Mouse (Mus musculus) forebrain, embryonic 11.5 days (tissue): ENCODE measurements around the gene 3110082I17Rik. TPM values are rescaled to one million over a fixed set of nuclear protein-coding genes. Genes with fewer than 3 reads are reported as not detected.

Experiments
- ATAC-seq: fragments of 200-750 bp; cut with Nextera tagmentation; replicated peaks from 2 replicates; pipeline ENCODE4 v1.8.0; 2017; ENCODE audit warnings: moderate TSS enrichment; ENCODE audit not compliant: low FRiP score
- DNase-seq: peaks from one replicate; pipeline ENCODE4 v3.0.0-alpha.2; 2017; ENCODE audit warnings: low spot score
- H3K27ac ChIP-seq: fragments of 300-500 bp; sonication (generic); 2 replicates; pipeline ENCODE4 v1.5.1; 2014; ENCODE audit warnings: low read depth, low read length
- H3K27me3 ChIP-seq: fragments of 300-500 bp; sonication (generic); 2 replicates; pipeline ENCODE4 v1.6.1; 2014; ENCODE audit warnings: mild to moderate bottlenecking, low read length, mixed read lengths; ENCODE audit not compliant: control insufficient read depth, insufficient read depth
- H3K36me3 ChIP-seq: fragments of 300-500 bp; sonication (generic); 2 replicates; pipeline ENCODE4 v1.6.1; 2014; ENCODE audit warnings: mild to moderate bottlenecking, low read length, moderate library complexity, mixed read lengths; ENCODE audit not compliant: control insufficient read depth, insufficient read depth
- H3K4me1 ChIP-seq: fragments of 300-500 bp; sonication (generic); replicated peaks from 2 replicates; pipeline ENCODE4 v1.6.1; 2014; ENCODE audit warnings: low read length, mixed read lengths; ENCODE audit not compliant: control insufficient read depth, insufficient read depth
- H3K4me2 ChIP-seq: fragments of 300-500 bp; sonication (generic); 2 replicates; pipeline ENCODE4 v1.6.1; 2014; ENCODE audit warnings: low read depth, mild to moderate bottlenecking, low read length, moderate library complexity, mixed read lengths; ENCODE audit not compliant: severe bottlenecking
- H3K4me3 ChIP-seq: fragments of 300-500 bp; sonication (generic); 2 replicates; pipeline ENCODE4 v1.5.1; 2014; ENCODE audit warnings: low read depth, low read length
- H3K9ac ChIP-seq: fragments of 300-500 bp; sonication (generic); 2 replicates; pipeline ENCODE4 v1.6.1; 2014; ENCODE audit warnings: low read length
- H3K9me3 ChIP-seq: fragments of 300-500 bp; sonication (generic); 2 replicates; pipeline ENCODE4 v1.6.1; 2016; ENCODE audit warnings: low read length, mixed read lengths; ENCODE audit not compliant: control insufficient read depth
- WGBS: fragments of 180-500 bp; shearing (Covaris S2); extraction: QIAGEN DNeasy Blood & Tissue Kit; methylation state at CpG from one replicate; pipeline ENCODE4 v1.1.7; 2014; 5-methylcytosine and 5-hydroxymethylcytosine counted together
- polyA plus RNA-seq: library from polyadenylated mRNA; unstranded; fragments of >200 nt; fragmentation: Nextera tagmentation; extraction: Ambion mirVana; gene quantifications from 2 replicates; pipeline ENCODE4 v1.2.1, GENCODE M21; 2014

The 3110082I17Rik gene
- polyA plus RNA-seq, 1 experiment from 2014 or later, result 38.5 TPM

DNA sequence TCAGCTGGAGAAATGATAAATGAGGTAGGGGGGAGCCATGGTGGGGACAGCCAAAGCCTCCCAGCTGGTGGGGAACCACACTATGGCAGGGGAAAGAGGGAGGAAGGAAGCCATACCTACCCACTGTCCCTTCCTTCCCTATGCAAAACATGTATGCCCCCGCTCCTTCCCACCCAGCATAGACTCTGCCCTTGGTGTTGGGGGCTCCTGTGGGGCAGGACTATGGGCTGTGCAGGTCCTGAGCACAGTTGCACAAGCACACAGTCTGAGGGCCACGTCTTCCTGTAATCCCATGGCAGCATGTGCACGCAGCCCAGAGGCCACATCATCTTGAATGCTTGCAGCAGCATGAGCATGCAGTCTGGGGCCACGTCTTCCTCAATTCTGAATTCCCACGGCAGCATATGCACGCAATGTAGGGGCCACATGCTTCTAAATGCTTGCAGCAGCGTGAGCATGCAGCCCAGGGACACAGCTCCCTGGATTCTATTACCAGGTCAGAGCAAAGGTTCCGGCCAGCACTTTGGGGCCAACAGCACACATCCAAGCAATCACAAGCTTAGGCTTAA lies 56.6 kb downstream of the 3110082I17Rik start:
- Histone ChIP-seq H3K27ac (no peak overlapping the region), H3K4me1 (no peaks in the 10 kb centered on the region), H3K4me3 (no peak overlapping the region), H3K36me3 (no peaks in the 10 kb centered on the region), H3K9me3 (no peaks in the 10 kb centered on the region), H3K27me3 (no peaks in the 10 kb centered on the region), H3K9ac (no peak overlapping the region), H3K4me2 (no peak overlapping the region)
- ATAC-seq (no peak), DNase-seq (no peak)
- WGBS, result 87% methylated on average over 8 of the region's 8 CpGs

GRCm38 (mm10) chr5:139402106-139402505 lies 58.2 kb downstream of the 3110082I17Rik start:
- Histone ChIP-seq H3K9ac (no peak overlapping the region), H3K4me1 (no peaks in the 10 kb centered on the region), H3K9me3 (no peaks in the 10 kb centered on the region), H3K4me3 (no peak overlapping the region), H3K36me3 (no peaks in the 10 kb centered on the region), H3K27ac (no peak overlapping the region), H3K27me3 (no peaks in the 10 kb centered on the region), H3K4me2 (no peak overlapping the region)
- DNase-seq, result no peak
- ATAC-seq, result no peak
- WGBS, result 88% methylated on average over 2 of the region's 2 CpGs

GRCm38 (mm10) chr5:139399991-139400390 lies 60.3 kb downstream of the 3110082I17Rik start:
- no peak overlapping the region for H3K4me3 ChIP-seq
- no peak for ATAC-seq
- 95% methylated on average over 14 of the region's 14 CpGs for WGBS

GRCm38 (mm10) chr5:139398786-139399185 lies 61.5 kb downstream of the 3110082I17Rik start:
- Histone ChIP-seq H3K9me3 (no peaks in the 10 kb centered on the region), H3K36me3 (no peaks in the 10 kb centered on the region), H3K4me3 (no peak overlapping the region), H3K27me3 (no peaks in the 10 kb centered on the region), H3K9ac (no peak overlapping the region), H3K4me2 (no peak overlapping the region), H3K27ac (no peak overlapping the region), H3K4me1 (no peaks in the 10 kb centered on the region)
- 88% methylated on average over 5 of the region's 5 CpGs for WGBS
- no peak for DNase-seq
- no peak for ATAC-seq

More at GRCm38 (mm10) chr5:139399991-139400390, 60.3 kb downstream of the 3110082I17Rik start:
- H3K9ac ChIP-seq, result no peak overlapping the region
- no peaks in the 10 kb centered on the region for H3K27me3 ChIP-seq
- H3K4me1 ChIP-seq, result no peaks in the 10 kb centered on the region
- no peaks in the 10 kb centered on the region for H3K9me3 ChIP-seq
- DNase-seq, result no peak
- no peak overlapping the region for H3K4me2 ChIP-seq
- no peaks in the 10 kb centered on the region for H3K36me3 ChIP-seq
- no peak overlapping the region for H3K27ac ChIP-seq

DNA sequence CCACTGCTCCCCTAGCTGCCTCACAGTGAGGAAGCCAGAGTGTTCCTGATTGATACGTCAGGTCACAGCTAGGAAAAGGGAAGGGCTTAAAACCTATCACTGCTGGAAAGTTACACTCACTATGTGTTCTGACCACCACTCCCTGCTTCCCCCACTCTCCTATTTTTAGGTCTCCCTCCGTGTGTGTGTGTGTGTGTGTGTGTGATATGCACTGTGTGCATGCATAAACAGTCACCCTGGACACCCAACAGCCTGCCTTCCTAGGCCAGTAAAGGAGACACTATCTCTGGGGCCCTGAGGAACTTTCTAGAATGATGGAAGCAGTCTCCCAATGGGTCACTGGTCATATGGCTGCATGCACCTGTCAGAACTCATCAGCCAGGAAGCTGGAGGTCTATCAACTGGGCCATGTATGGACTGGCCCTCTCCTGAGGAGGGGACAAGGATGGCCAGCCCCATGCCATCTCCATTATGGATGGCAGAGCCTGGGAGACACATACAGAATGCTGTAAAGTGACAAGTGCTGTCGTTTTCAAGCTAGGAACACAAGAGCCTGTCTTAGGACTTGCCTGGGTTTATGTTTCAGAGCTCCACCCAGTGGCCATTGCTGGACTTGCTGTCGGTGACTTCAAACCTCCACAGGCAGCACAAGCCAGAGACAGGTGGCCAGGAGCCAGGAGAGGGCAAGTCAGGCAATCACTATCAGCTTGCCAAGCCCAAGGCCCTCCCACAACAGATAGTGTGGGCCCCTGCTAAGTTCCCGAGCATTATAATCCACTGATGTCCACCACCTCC lies 62.2 kb downstream of the 3110082I17Rik start:
- Histone ChIP-seq H3K4me2 (no peak overlapping the region), H3K4me3 (no peak overlapping the region), H3K36me3 (no peaks in the 10 kb centered on the region), H3K9ac (no peak overlapping the region), H3K4me1 (no peaks in the 10 kb centered on the region), H3K27ac (no peak overlapping the region), H3K27me3 (no peaks in the 10 kb centered on the region), H3K9me3 (no peaks in the 10 kb centered on the region)
- ATAC-seq (0 out of 2 replicates have a peak, but pooled peaks have one; percentile 42), DNase-seq (peak; percentile 88)
- 42% methylated on average over 5 of the region's 5 CpGs for WGBS

DNA sequence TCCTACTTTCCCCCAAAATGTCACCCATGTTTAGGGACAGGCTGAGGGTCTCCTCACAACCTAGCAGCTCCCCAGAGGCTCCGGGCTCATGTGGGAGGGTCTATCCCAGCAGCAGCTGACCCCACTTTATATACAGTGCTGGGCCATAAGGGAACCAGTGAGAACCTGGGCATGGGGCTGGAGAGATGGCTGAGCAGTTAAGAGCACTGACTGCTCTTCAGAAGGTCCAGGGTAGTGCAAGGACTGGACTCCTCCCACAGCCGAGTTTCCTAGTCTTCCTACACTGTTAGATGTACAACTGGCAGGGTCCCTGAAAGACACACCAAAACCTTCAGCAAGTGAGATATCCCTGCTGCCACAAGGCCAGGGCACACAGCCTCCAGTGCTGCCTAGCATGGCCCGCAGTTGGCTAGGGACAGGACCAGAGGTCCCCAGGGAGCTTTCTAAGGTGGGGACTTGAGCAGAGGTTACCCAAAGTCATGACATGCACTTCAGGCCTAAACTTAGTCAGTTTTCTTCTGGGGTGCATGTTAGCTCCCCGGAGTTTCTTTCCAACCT lies 62.9 kb downstream of the 3110082I17Rik start:
- Histone ChIP-seq H3K4me2 (no peak overlapping the region), H3K4me3 (no peak overlapping the region), H3K27me3 (no peaks in the 10 kb centered on the region), H3K27ac (no peak overlapping the region), H3K9me3 (no peaks in the 10 kb centered on the region), H3K9ac (no peak overlapping the region), H3K4me1 (no peaks in the 10 kb centered on the region), H3K36me3 (no peaks in the 10 kb centered on the region)
- ATAC-seq (no peak), DNase-seq (no peak)
- WGBS, result 86% methylated on average over 4 of the region's 4 CpGs

- H3K4me3 ChIP-seq, result no peak overlapping the region
- no peaks in the 10 kb centered on the region for H3K27me3 ChIP-seq
- no peak for DNase-seq
- WGBS, result 90% methylated on average over 4 of the region's 4 CpGs
- ATAC-seq, result no peak
- no peaks in the 10 kb centered on the region for H3K36me3 ChIP-seq
- no peak overlapping the region for H3K27ac ChIP-seq
- no peak overlapping the region for H3K4me2 ChIP-seq
- H3K4me1 ChIP-seq, result no peaks in the 10 kb centered on the region
- no peak overlapping the region for H3K9ac ChIP-seq
- H3K9me3 ChIP-seq, result no peaks in the 10 kb centered on the region
These were observed 64.8 kb downstream of the 3110082I17Rik start for GRCm38 (mm10) chr5:139395528-139395927.

DNA sequence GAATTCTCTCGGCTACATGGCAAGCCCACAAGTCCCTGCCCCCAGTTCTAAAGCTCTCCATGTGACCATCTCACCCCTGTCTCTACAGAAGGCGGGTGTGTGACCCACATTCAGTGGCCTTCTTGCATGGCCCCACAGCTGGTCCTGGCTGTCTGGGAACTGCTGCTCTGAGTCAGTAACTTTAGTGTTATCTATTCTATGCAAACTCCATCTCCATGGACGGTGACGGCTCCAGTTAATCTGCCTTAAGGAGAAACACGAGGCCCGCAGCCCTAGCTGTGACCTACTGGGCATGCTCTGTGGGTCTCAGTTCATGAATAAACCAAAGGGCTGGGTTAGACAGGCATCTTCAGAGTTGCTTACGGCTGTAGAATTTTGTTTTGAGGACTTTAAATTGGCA lies 65.9 kb downstream of the 3110082I17Rik start:
- 85% methylated on average over 7 of the region's 7 CpGs for WGBS
- Histone ChIP-seq H3K4me2 (no peak overlapping the region), H3K27ac (0 out of 2 replicates have a peak overlapping the region, but pooled peaks have one; percentile 2), H3K9me3 (no peaks in the 10 kb centered on the region), H3K4me3 (no peak overlapping the region), H3K27me3 (no peaks in the 10 kb centered on the region), H3K36me3 (no peaks in the 10 kb centered on the region), H3K4me1 (no peaks in the 10 kb centered on the region), H3K9ac (no peak overlapping the region)
- DNase-seq (no peak), ATAC-seq (no peak)
